Comparison of ENCODE assay signal across 26 mouse cellular contexts in the genomic region with DNA sequence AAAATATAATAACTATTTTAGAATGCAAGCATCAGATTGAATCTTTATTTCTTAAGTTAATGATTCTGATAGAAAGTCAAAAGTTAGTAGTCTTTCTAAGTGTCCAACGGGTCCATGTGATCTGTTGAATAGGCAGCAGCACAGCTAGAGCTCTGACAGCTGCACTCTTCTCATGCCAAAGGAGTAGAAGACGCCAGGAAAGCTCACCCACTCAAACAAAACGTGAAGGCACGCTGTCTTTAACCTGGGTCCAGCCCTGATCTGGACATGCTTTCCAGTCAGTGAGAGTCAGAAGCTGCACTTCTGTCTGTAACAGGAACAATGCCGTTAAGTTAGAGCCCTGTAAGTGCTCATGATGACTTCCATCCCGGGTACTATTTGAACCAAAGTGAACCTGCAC. TPM values are rescaled to one million over a fixed set of nuclear protein-coding genes. Genes with fewer than 3 reads are reported as not detected.
"Had no signal": no experiment of that assay in that cellular context is flagged by ENCODE, and none has a peak within 500 bp of the region (broad histone marks: within the 10 kb centered on the region; RNA-seq: fewer than 3 reads in every experiment).

No protein-coding gene starts in this region.

- H3K4me1 ChIP-seq: heart, embryonic 13.5 days; heart, embryonic 15.5 days; hindbrain, embryonic 10.5 days; hindbrain, embryonic 12.5 days; intestine, embryonic 15.5 days; limb, embryonic 13.5 days; liver, embryonic 13.5 days; liver, embryonic 15.5 days had no signal

- ATAC-seq: hindbrain, embryonic 16.5 days; inflammation-experienced regulatory T-cells, adult 6 months; intestine, embryonic 15.5 days; intestine, postnatal 0 days had no signal

- H3K4me2 ChIP-seq: heart, embryonic 11.5 days; heart, embryonic 13.5 days; heart, embryonic 15.5 days; hindbrain, embryonic 12.5 days; hindbrain, embryonic 14.5 days; intestine, embryonic 15.5 days; limb, embryonic 13.5 days; liver, embryonic 11.5 days; liver, embryonic 13.5 days; liver, embryonic 15.5 days had no signal

- H3K9ac ChIP-seq: heart, embryonic 13.5 days; heart, embryonic 15.5 days; hindbrain, embryonic 12.5 days; hindbrain, embryonic 14.5 days; intestine, embryonic 15.5 days; limb, embryonic 13.5 days; liver, embryonic 13.5 days; liver, embryonic 15.5 days had no signal

- H3K27ac ChIP-seq: heart, adult 2 months; heart, embryonic 13.5 days; heart, embryonic 15.5 days; hindbrain, embryonic 10.5 days; hindbrain, embryonic 12.5 days; hindbrain, embryonic 14.5 days; intestine, embryonic 15.5 days; layer of hippocampus, adult 2 months; left cerebral cortex, adult 2 months; limb, embryonic 13.5 days; liver, embryonic 13.5 days; liver, embryonic 15.5 days had no signal

- H3K27me3 ChIP-seq: heart, embryonic 13.5 days; heart, embryonic 15.5 days; hindbrain, embryonic 12.5 days; intestine, embryonic 15.5 days; limb, embryonic 13.5 days; liver, embryonic 13.5 days; liver, embryonic 15.5 days had no signal

- DNase-seq: gastrocnemius, postnatal 10 days; heart, adult 2 months; heart, postnatal 4 days; kidney, adult 18-20 months; kidney, adult 8-10 months; kidney, postnatal 10 days; kidney, postnatal 25 days; kidney, postnatal 4 days; liver; liver, embryonic 13.5 days had no signal

- H3K4me3 ChIP-seq: heart, adult 2 months; heart, embryonic 13.5 days; heart, embryonic 15.5 days; hindbrain, embryonic 10.5 days; hindbrain, embryonic 12.5 days; intestine, embryonic 15.5 days; layer of hippocampus, adult 2 months; left cerebral cortex, adult 2 months; limb, embryonic 13.5 days; liver, embryonic 13.5 days; liver, embryonic 15.5 days had no signal

- H3K36me3 ChIP-seq: heart, embryonic 13.5 days; heart, embryonic 15.5 days; hindbrain, embryonic 10.5 days; hindbrain, embryonic 12.5 days; intestine, embryonic 15.5 days; limb, embryonic 13.5 days; liver, embryonic 13.5 days; liver, embryonic 15.5 days had no signal

- H3K9me3 ChIP-seq: heart, embryonic 13.5 days; heart, embryonic 15.5 days; hindbrain, embryonic 10.5 days; hindbrain, embryonic 12.5 days; intestine, embryonic 15.5 days; limb, embryonic 13.5 days; liver, embryonic 13.5 days; liver, embryonic 15.5 days had no signal

RNA-seq across cellular contexts. Expression of a gene that starts 56.3 kb away (rescaled TPM):
- total RNA-seq: granulocyte monocyte progenitor cell, adult 5-6 weeks had no signal
- polyA plus RNA-seq: inflammation-experienced regulatory T-cells, adult 6 months had no signal
